22 mouse cellular contexts compared by ENCODE assay signal in genomic region chr4:104444985-104445384, GRCm38 (mm10).
DNase-seq lines count a peak whose midpoint lies in the region; ATAC-seq and TF ChIP-seq lines count a peak whose summit lies in the region.
"Had no signal": no experiment of that assay in that cellular context is flagged by ENCODE, and none has a peak within 500 bp of the region (broad histone marks: within the 10 kb centered on the region; RNA-seq: fewer than 3 reads in every experiment).

No protein-coding gene starts in this region.

- no peaks in the 10 kb centered on the region for H3K4me1 ChIP-seq in hindbrain, postnatal 0 days (ENCODE audit: insufficient read depth, low read length)
- H3K4me1 ChIP-seq in hindbrain, embryonic 16.5 days (ENCODE audit: control insufficient read depth, insufficient read depth, low read depth, low read length) = peaks cover 7% of the 10 kb centered on the region
- no peaks in the 10 kb centered on the region for H3K4me1 ChIP-seq in liver, postnatal 0 days (ENCODE audit: insufficient read depth)
- H3K4me1 ChIP-seq: heart, embryonic 10.5 days; intestine, embryonic 15.5 days had no signal

- TF ChIP-seq CTCF in hindbrain, postnatal 0 days (IDR thresholded peaks at IDR 0.05; ENCODE audit: low read depth) = no peak
- no peak for TF ChIP-seq CTCF in liver, postnatal 0 days (IDR thresholded peaks at IDR 0.05; ENCODE audit: low read depth)

- DNase-seq in cerebellum, adult 9-10 months = peak; percentile 61
- no peak for DNase-seq in cerebellum, adult 11-12 months
- DNase-seq in hindbrain, postnatal 0 days (ENCODE audit: low spot score) = peak; percentile 39
- DNase-seq in brain, adult 2 months (ENCODE audit: low read depth, low spot score) = peak; percentile 43
- DNase-seq in liver, postnatal 0 days = no peak
- DNase-seq: adrenal gland, adult 2 months; adrenal gland, postnatal 14 days; gastrocnemius, postnatal 10 days; gastrocnemius, postnatal 36 days; heart, adult 2 months; heart, postnatal 14 days; heart, postnatal 4 days; kidney, adult 11 months had no signal

- 51% methylated on average over 2 of the region's 2 CpGs for WGBS in hindbrain, postnatal 0 days
- 49% methylated on average over 2 of the region's 2 CpGs for WGBS in hindbrain, embryonic 16.5 days
- WGBS in liver, postnatal 0 days (ENCODE audit: insufficient replicate concordance) = 84% methylated on average over 2 of the region's 2 CpGs

- no peak overlapping the region for H3K4me3 ChIP-seq in hindbrain, postnatal 0 days (ENCODE audit: low read length)
- H3K4me3 ChIP-seq in hindbrain, embryonic 16.5 days (ENCODE audit: low read length) = no peak overlapping the region
- no peak overlapping the region for H3K4me3 ChIP-seq in liver, postnatal 0 days (ENCODE audit: low read depth, low read length)
- H3K4me3 ChIP-seq: forebrain, embryonic 10.5 days; forebrain, embryonic 13.5 days; heart, adult 2 months; heart, embryonic 10.5 days; heart, embryonic 13.5 days; intestine, embryonic 15.5 days had no signal

- no peak for ATAC-seq in hindbrain, postnatal 0 days
- no peak for ATAC-seq in hindbrain, embryonic 16.5 days
- no peak for ATAC-seq in liver, postnatal 0 days
- ATAC-seq: CD4-positive, CD25-positive, alpha-beta regulatory T cell, adult 4 months; forebrain, embryonic 13.5 days; forebrain, embryonic 16.5 days; intestine, embryonic 15.5 days had no signal

- no peak overlapping the region for H3K4me2 ChIP-seq in hindbrain, postnatal 0 days (ENCODE audit: low read depth, low read length)
- H3K4me2 ChIP-seq in hindbrain, embryonic 16.5 days (ENCODE audit: low read length) = no peak overlapping the region
- H3K4me2 ChIP-seq in liver, postnatal 0 days (ENCODE audit: low read depth, low read length) = no peak overlapping the region
- H3K4me2 ChIP-seq: forebrain, embryonic 13.5 days; heart, embryonic 13.5 days; hindbrain, embryonic 14.5 days; intestine, embryonic 15.5 days had no signal

- H3K36me3 ChIP-seq in hindbrain, postnatal 0 days (ENCODE audit: insufficient read depth, low read length) = no peaks in the 10 kb centered on the region
- no peaks in the 10 kb centered on the region for H3K36me3 ChIP-seq in hindbrain, embryonic 16.5 days (ENCODE audit: control insufficient read depth, insufficient read depth, low read length)
- no peaks in the 10 kb centered on the region for H3K36me3 ChIP-seq in liver, postnatal 0 days (replicated peaks; ENCODE audit: insufficient read depth, low read length)
- H3K36me3 ChIP-seq: forebrain, embryonic 10.5 days; heart, embryonic 10.5 days; heart, embryonic 13.5 days; intestine, embryonic 15.5 days had no signal

- TF ChIP-seq EP300 in liver, postnatal 0 days (IDR thresholded peaks at IDR 0.05; ENCODE audit: low read depth) = no peak

- H3K9ac ChIP-seq in hindbrain, postnatal 0 days (replicated peaks; ENCODE audit: low read length) = no peak overlapping the region
- H3K9ac ChIP-seq in hindbrain, embryonic 16.5 days (ENCODE audit: low read depth, low read length) = no peak overlapping the region
- no peak overlapping the region for H3K9ac ChIP-seq in liver, postnatal 0 days (replicated peaks)
- H3K9ac ChIP-seq: forebrain, embryonic 13.5 days; heart, embryonic 13.5 days; hindbrain, embryonic 14.5 days; intestine, embryonic 15.5 days had no signal

- H3K27ac ChIP-seq in hindbrain, postnatal 0 days = no peak overlapping the region
- no peak overlapping the region for H3K27ac ChIP-seq in hindbrain, embryonic 16.5 days (ENCODE audit: low read depth, low read length)
- no peak overlapping the region for H3K27ac ChIP-seq in liver, postnatal 0 days (ENCODE audit: low read depth)
- H3K27ac ChIP-seq: forebrain, embryonic 10.5 days; forebrain, embryonic 13.5 days; heart, adult 2 months; heart, embryonic 10.5 days; heart, embryonic 13.5 days; hindbrain, embryonic 14.5 days; intestine, embryonic 15.5 days had no signal

- H3K27me3 ChIP-seq in hindbrain, postnatal 0 days (ENCODE audit: insufficient read depth, low read length) = no peaks in the 10 kb centered on the region
- no peaks in the 10 kb centered on the region for H3K27me3 ChIP-seq in hindbrain, embryonic 16.5 days (replicated peaks; ENCODE audit: control insufficient read depth, insufficient read depth, low read length)
- no peaks in the 10 kb centered on the region for H3K27me3 ChIP-seq in liver, postnatal 0 days (ENCODE audit: insufficient read depth, low read length)
- H3K27me3 ChIP-seq: forebrain, embryonic 13.5 days; intestine, embryonic 15.5 days had no signal

- no peaks in the 10 kb centered on the region for H3K9me3 ChIP-seq in hindbrain, postnatal 0 days (ENCODE audit: low read length)
- no peaks in the 10 kb centered on the region for H3K9me3 ChIP-seq in hindbrain, embryonic 16.5 days (ENCODE audit: control insufficient read depth, low read length)
- H3K9me3 ChIP-seq in liver, postnatal 0 days (ENCODE audit: low read length) = no peaks in the 10 kb centered on the region
- H3K9me3 ChIP-seq: forebrain, embryonic 10.5 days; forebrain, embryonic 13.5 days; heart, embryonic 10.5 days; heart, embryonic 13.5 days; intestine, embryonic 15.5 days had no signal

Comparison
In these comparisons a context has a peak if more than half of its experiments do, and no peak if none do; other contexts are left out.
1. DNase-seq: peak in cerebellum, adult 9-10 months (single experiment), hindbrain, postnatal 0 days (single experiment) and brain, adult 2 months (single experiment); none in cerebellum, adult 11-12 months (single experiment) and liver, postnatal 0 days (single experiment).